Mouse (Mus musculus): ENCODE measurements around the gene Map2k4. TPM values are rescaled to one million over a fixed set of nuclear protein-coding genes. Genes with fewer than 3 reads are reported as not detected.

Gene Map2k4
- polyA plus RNA-seq (2012; fragmentation: generic; extraction: Trizol) = 10 to 100 TPM in 1 of 2 experiments, 1 to 10 TPM in 1; 2.3 to 20.5 TPM

GRCm38 (mm10) chr11:65788154-65788553 lies at the start of gene Map2k4:
Gene Map2k4, minus strand, starts transcription at chr11:65788297.

GRCm38 (mm10) chr11:65806909-65807504 lies 18.9 kb upstream of the Map2k4 start, which contains the start of gene Zkscan6:
Gene Zkscan6, plus strand, starts transcription at chr11:65807175.

Other genes starting within 250 kb of the Map2k4 start
- 10 to 100 TPM in 1 of 2 experiments, 1 to 10 TPM in 1; 4.2 to 11.0 TPM for gene Zkscan6, start 18.9 kb upstream of the Map2k4 start, polyA plus RNA-seq (2012; fragmentation: generic; extraction: Trizol)

Data from C3H10T1/2 (cell line).